Mouse (Mus musculus) frontal cortex, postnatal 14 days (tissue): ENCODE measurements around the gene 9430097D07Rik.

ENCODE experiments used
- DNase-seq, 2 experiments: peaks; one replicate each; pipeline ENCODE4 v3.0.0; 2022; ENCODE audit warnings: low spot score in 2 of 2

The 9430097D07Rik gene

GRCm38 (mm10) chr2:32534733-32535471, 40.6 kb downstream of the 9430097D07Rik start, which contains the start of gene Fam102a:
TSS of gene Fam102a (plus strand) at chr2:32535332.
- peak; percentile 97 to 99 for DNase-seq

DNA sequence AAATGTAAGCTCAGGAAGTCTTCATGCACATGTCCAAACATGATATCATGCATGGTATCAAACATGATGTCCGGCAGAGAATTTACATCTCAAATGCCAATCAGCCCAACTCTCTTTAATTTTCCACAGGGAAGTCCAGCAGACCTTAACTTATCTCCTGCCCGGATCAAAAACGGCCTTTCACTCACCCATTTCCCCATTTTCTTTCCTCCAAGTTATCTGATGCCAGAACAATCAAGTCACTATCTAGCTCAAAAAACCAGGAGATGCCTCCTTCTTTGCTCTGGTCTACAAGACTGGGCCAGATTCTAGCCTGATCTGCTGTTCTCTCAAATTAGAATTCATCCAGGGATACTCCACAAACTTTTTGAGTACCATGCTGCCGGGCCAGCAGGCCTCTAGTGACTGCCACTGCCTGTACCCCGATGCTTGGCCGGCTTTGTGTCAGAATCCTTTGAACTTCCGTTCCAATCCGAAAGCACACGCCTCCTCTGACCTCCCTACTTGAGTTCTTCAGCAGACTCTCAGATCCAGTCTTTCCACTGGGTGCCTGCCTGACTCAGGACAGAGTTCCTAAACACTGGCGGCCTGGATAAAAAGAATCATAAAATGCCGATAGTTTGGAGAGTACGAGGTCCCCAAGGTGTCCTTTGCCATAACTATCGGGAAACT, 41.3 kb downstream of the 9430097D07Rik start:
- DNase-seq = no peak

- no peak for DNase-seq
These were observed 42.3 kb downstream of the 9430097D07Rik start for GRCm38 (mm10) chr2:32533163-32533562.

DNA sequence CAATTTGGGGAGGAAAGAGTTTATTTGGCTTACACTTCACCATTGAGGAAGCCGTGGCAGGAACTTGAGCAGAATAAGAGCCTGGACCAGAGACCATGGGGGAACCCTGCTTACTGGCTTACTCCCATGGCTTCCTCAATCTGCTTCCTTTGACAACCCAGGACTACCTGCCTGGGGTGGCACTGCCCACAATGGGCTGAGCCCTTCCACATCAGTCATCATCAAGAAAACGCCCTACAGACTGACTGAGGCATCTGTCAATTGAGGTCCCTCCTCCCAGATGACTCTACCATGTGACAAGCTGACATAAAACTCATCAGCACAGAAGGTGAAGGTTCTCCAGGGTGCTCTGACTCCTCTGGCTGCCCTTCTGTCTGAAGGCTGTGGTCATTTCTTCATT, 45.0 kb downstream of the 9430097D07Rik start:
- no peak for DNase-seq

DNA sequence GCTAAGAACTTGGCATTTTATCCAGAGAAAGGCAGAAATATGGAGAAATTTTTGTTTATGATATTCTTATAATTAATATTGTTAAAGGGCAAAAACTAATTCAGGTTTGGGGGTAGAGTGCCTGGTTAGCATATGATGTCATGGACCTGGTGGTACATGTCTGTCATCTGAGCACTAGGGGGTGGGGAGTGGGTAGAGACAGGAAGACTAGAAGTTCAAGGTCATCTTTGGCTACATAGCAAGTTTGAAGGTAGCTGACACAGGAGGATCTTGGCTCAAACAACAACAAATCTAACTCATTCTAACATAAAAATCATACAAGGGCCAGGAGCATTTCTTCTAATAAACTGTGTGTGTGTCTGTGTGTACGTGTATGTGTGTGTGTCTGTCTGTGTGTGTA, 47.2 kb downstream of the 9430097D07Rik start:
- no peak for DNase-seq

GRCm38 (mm10) chr2:32527468-32527966, 48.0 kb downstream of the 9430097D07Rik start:
- DNase-seq = no peak

GRCm38 (mm10) chr2:32525816-32526215, 49.7 kb downstream of the 9430097D07Rik start:
- DNase-seq = no peak

GRCm38 (mm10) chr2:32524536-32525031, 50.9 kb downstream of the 9430097D07Rik start:
- DNase-seq = no peak
